Mouse (Mus musculus): ENCODE results near the gene Wdr54.
"Not testable (repeated sequence)": the region's sequence is repeated elsewhere in the genome, so short reads cannot be mapped to it uniquely, and the experiment has no call there.

The Wdr54 gene

GRCm38 (mm10) chr6:83159456-83159855, 3.3 kb upstream of the Wdr54 start:
- not testable (repeated sequence) for DNase-seq (ENCODE audit: low spot score in 2 of 2)

GRCm38 (mm10) chr6:83155552-83156238, 502 bp downstream of the Wdr54 start:
- peak in 1 of 2 experiments; percentile 35 for DNase-seq (ENCODE audit: low spot score in 2 of 2)

- DNase-seq (ENCODE audit: low spot score in 2 of 2), result no peak
Measured at GRCm38 (mm10) chr6:83153485-83153884, 2.7 kb downstream of the Wdr54 start.

- DNase-seq (ENCODE audit: low spot score in 2 of 2), result no peak
Measured at GRCm38 (mm10) chr6:83153038-83153437, 3.2 kb downstream of the Wdr54 start.

- no peak for DNase-seq (ENCODE audit: low spot score in 2 of 2)
Measured at GRCm38 (mm10) chr6:83151721-83152120, 4.5 kb downstream of the Wdr54 start.

DNA sequence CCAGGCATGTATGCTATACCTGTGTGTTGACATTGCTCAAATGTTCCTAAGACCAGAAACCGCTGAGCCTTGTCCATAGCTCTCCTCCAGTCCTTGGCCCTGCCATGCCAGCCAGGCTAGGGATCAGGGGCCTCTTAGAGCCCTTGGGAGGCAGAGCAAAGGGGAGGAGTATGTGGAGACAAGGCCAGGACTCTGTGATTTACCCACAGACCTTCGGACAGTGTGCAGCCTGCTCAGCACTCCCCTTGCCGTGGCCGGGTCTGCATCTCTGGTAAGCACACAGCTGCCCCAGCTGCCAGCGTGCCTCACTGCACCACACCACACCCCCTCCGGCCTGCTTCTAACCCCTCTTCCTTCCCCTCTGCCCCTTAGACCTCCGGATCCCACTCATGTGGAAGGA, 8.9 kb downstream of the Wdr54 start:
- no peak for DNase-seq (ENCODE audit: low spot score in 2 of 2)

GRCm38 (mm10) chr6:83145805-83146204, 10.4 kb downstream of the Wdr54 start:
- no peak for DNase-seq (ENCODE audit: low spot score in 2 of 2)

- DNase-seq (ENCODE audit: low spot score in 2 of 2), result no peak
Measured at GRCm38 (mm10) chr6:83145209-83145608, 11.0 kb downstream of the Wdr54 start.

DNA sequence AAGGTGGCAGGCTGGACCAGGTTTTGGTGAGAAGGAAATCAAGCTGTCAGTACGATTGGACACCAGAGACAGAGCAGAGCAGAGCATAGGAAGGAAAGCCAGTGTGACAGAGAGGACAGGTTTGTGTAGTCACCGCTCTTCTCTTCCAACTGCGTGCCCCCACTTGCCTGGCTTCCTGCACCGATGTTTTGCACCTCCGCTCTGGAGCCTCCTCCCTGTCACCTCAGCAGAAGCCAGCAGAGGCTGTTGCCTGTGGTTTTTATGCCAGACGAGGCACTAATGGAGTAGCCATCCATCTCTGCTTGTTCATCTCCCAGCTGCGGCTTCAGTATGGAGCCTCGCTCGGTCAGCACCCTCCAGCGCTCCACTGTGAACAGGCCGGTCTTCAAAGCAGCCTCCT, 13.3 kb downstream of the Wdr54 start:
- DNase-seq (ENCODE audit: low spot score in 2 of 2), result no peak

- no peak for DNase-seq (ENCODE audit: low spot score in 2 of 2)
Measured at GRCm38 (mm10) chr6:83142211-83142731, 13.9 kb downstream of the Wdr54 start.

GRCm38 (mm10) chr6:83141636-83142035, 14.6 kb downstream of the Wdr54 start:
- DNase-seq (ENCODE audit: low spot score in 2 of 2), result no peak

DNA sequence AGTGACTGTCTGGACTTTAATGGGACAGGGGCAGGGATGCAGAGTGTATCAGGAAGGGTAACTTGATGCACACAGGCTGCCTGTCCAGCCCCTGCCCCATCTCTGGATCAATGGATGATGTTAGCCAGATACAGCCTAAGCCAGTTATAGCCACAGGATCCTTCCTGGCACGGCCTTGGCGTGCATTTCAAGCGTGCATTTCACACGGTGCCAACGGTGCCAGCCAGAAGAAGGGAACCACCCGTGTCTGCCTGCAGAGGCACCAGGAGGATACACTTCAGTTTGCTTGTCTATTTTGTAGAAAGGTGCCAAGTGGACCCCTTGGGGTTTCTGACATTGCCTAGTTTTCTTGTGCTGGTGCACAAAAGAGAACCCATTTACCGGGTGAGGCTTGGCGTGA, 16.2 kb downstream of the Wdr54 start:
- DNase-seq (ENCODE audit: low spot score in 2 of 2), result no peak

GRCm38 (mm10) chr6:83138056-83138455, 18.1 kb downstream of the Wdr54 start:
- no peak for DNase-seq (ENCODE audit: low spot score in 2 of 2)

DNA sequence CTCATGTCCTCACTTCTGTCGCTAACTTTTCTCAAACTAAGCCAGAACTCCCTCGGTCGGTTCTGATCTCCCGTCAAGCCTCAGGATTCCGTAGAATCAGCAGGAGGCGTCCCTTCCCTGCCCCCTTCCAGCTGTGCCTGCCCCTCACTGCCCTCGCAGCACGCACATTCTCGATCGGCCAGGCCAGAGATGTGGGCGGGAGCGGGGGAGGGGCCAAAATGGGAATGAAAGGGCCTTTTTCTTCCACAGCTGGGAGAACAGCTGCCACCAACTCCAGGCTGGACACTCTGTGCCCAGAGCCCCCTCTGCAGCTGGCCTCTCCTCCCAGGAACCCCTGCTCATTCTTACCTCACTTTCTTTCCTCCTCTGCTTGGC, 18.6 kb downstream of the Wdr54 start:
- no peak for DNase-seq (ENCODE audit: low spot score in 2 of 2)

DNA sequence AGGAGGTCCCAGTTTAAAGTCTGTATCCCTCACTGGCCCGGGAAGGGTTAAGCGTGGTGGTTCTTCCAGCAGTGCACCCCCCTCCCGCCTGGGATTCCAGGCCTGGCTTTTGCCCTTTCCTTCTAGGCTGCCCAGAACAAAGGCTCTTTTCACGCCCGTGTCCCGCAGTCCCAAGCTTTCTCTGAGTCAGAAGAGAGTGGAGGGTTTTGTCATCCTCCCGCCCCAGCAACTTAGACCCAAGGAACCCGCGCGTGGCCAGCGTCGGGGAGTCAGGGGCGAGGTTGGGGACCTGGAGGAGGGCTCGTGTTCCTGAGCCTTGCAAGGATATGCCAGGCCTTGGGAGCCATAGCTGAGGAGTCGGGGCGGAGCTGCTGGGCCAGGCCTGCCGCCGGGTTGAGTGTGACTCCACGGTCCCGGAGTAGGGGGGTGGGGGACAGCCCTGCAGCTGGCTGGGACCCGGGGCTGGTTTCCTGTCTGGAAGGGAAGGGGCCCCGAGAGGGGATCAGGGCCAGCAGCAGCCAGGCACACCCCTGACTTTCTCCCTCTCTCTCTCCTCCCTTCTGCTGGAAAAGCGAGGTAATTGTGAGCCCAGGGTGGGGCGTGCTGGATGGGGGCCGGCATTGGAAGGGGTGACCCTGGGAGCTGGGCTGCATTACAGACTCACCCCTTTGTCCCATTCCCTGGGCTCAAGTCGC, 19.2 kb downstream of the Wdr54 start:
- peak in 1 of 2 experiments; percentile 56 for DNase-seq (ENCODE audit: low spot score in 2 of 2)

GRCm38 (mm10) chr6:83136291-83136880, 19.8 kb downstream of the Wdr54 start:
- DNase-seq (ENCODE audit: low spot score in 2 of 2), result no peak

- no peak for DNase-seq (ENCODE audit: low spot score in 2 of 2)
Measured at GRCm38 (mm10) chr6:83135571-83136161, 20.5 kb downstream of the Wdr54 start.

GRCm38 (mm10) chr6:83134951-83135513, 21.2 kb downstream of the Wdr54 start, which contains the start of gene Rtkn:
Gene Rtkn, plus strand, starts transcription at chr6:83135463.
- no peak for DNase-seq (ENCODE audit: low spot score in 2 of 2)

GRCm38 (mm10) chr6:83134226-83134625, 22.0 kb downstream of the Wdr54 start:
- no peak for DNase-seq (ENCODE audit: low spot score in 2 of 2)

- no peak for DNase-seq (ENCODE audit: low spot score in 2 of 2)
Measured at GRCm38 (mm10) chr6:83132176-83132919, 23.8 kb downstream of the Wdr54 start.

- no peak for DNase-seq (ENCODE audit: low spot score in 2 of 2)
Measured at GRCm38 (mm10) chr6:83131469-83132034, 24.6 kb downstream of the Wdr54 start.
